Mouse (Mus musculus): ENCODE results near the gene Syt13. TPM values are rescaled to one million over a fixed set of nuclear protein-coding genes. Genes with fewer than 3 reads are reported as not detected.

Gene Syt13
- polyA plus RNA-seq, 1 experiment, result 125 TPM

- Histone ChIP-seq H3K36me3 (ENCODE audit: control insufficient read depth, insufficient read depth) (no peaks in the 10 kb centered on the region), H3K79me3 (ENCODE audit: low read depth) (no peaks in the 10 kb centered on the region), H3K79me2 (ENCODE audit: control insufficient read depth, insufficient read depth) (no peaks in the 10 kb centered on the region), H3K4me3 (ENCODE audit: insufficient read depth, poor library complexity, severe bottlenecking) (no peak overlapping the region), H3ac (ENCODE audit: control insufficient read depth, insufficient read length, low read depth) (no peak overlapping the region), H3K27me3 (ENCODE audit: control insufficient read depth, insufficient read depth, insufficient read length) (no peaks in the 10 kb centered on the region)
- TF ChIP-seq MYOG (IDR thresholded peaks at IDR 0.05; ENCODE audit: control insufficient read depth, extremely low read depth, insufficient read length), result no peak
- no peak for TF ChIP-seq CTCF (IDR thresholded peaks at IDR 0.05; ENCODE audit: control insufficient read depth, insufficient read depth, insufficient read length)
- TF ChIP-seq CEBPB (IDR thresholded peaks at IDR 0.05; ENCODE audit: low read depth), result no peak
- no peak for TF ChIP-seq MYOD1 (IDR thresholded peaks at IDR 0.05; ENCODE audit: control insufficient read depth, insufficient read length, low read depth)
- no peak for TF ChIP-seq MAX (IDR thresholded peaks at IDR 0.05)
- TF ChIP-seq USF1 (IDR thresholded peaks at IDR 0.05; ENCODE audit: low read depth), result no peak
- no peak for TF ChIP-seq FOSL1 (IDR thresholded peaks at IDR 0.05; ENCODE audit: insufficient read depth, low read length, poor library complexity, severe bottlenecking)
Measured at GRCm38 (mm10) chr2:92985171-92985570, 70.3 kb downstream of the Syt13 start.

GRCm38 (mm10) chr2:92985600-92985999, 70.7 kb downstream of the Syt13 start:
- Histone ChIP-seq H3K79me2 (ENCODE audit: control insufficient read depth, insufficient read depth) (no peaks in the 10 kb centered on the region), H3K4me3 (ENCODE audit: insufficient read depth, poor library complexity, severe bottlenecking) (no peak overlapping the region), H3K36me3 (ENCODE audit: control insufficient read depth, insufficient read depth) (no peaks in the 10 kb centered on the region), H3ac (ENCODE audit: control insufficient read depth, insufficient read length, low read depth) (no peak overlapping the region), H3K27me3 (ENCODE audit: control insufficient read depth, insufficient read depth, insufficient read length) (no peaks in the 10 kb centered on the region), H3K79me3 (ENCODE audit: low read depth) (no peaks in the 10 kb centered on the region)
- TF ChIP-seq MYOG (IDR thresholded peaks at IDR 0.05; ENCODE audit: control insufficient read depth, extremely low read depth, insufficient read length), result no peak
- no peak for TF ChIP-seq MAX (IDR thresholded peaks at IDR 0.05)
- TF ChIP-seq CTCF (IDR thresholded peaks at IDR 0.05; ENCODE audit: control insufficient read depth, insufficient read depth, insufficient read length), result no peak
- no peak for TF ChIP-seq USF1 (IDR thresholded peaks at IDR 0.05; ENCODE audit: low read depth)
- TF ChIP-seq FOSL1 (IDR thresholded peaks at IDR 0.05; ENCODE audit: insufficient read depth, low read length, poor library complexity, severe bottlenecking), result no peak
- no peak for TF ChIP-seq CEBPB (IDR thresholded peaks at IDR 0.05; ENCODE audit: low read depth)
- TF ChIP-seq MYOD1 (IDR thresholded peaks at IDR 0.05; ENCODE audit: control insufficient read depth, insufficient read length, low read depth), result no peak

- Histone ChIP-seq H3K79me2 (ENCODE audit: control insufficient read depth, insufficient read depth) (no peaks in the 10 kb centered on the region), H3K79me3 (ENCODE audit: low read depth) (no peaks in the 10 kb centered on the region), H3K27me3 (ENCODE audit: control insufficient read depth, insufficient read depth, insufficient read length) (no peaks in the 10 kb centered on the region), H3ac (ENCODE audit: control insufficient read depth, insufficient read length, low read depth) (no peak overlapping the region), H3K36me3 (ENCODE audit: control insufficient read depth, insufficient read depth) (peaks cover 4% of the 10 kb centered on the region), H3K4me3 (ENCODE audit: insufficient read depth, poor library complexity, severe bottlenecking) (no peak overlapping the region)
- TF ChIP-seq MYOD1 (IDR thresholded peaks at IDR 0.05; ENCODE audit: control insufficient read depth, insufficient read length, low read depth), result no peak
- TF ChIP-seq MYOG (IDR thresholded peaks at IDR 0.05; ENCODE audit: control insufficient read depth, extremely low read depth, insufficient read length), result no peak
- no peak for TF ChIP-seq CEBPB (IDR thresholded peaks at IDR 0.05; ENCODE audit: low read depth)
- no peak for TF ChIP-seq CTCF (IDR thresholded peaks at IDR 0.05; ENCODE audit: control insufficient read depth, insufficient read depth, insufficient read length)
- no peak for TF ChIP-seq MAX (IDR thresholded peaks at IDR 0.05)
- no peak for TF ChIP-seq FOSL1 (IDR thresholded peaks at IDR 0.05; ENCODE audit: insufficient read depth, low read length, poor library complexity, severe bottlenecking)
- TF ChIP-seq USF1 (IDR thresholded peaks at IDR 0.05; ENCODE audit: low read depth), result no peak
Measured at GRCm38 (mm10) chr2:92987108-92987618, 72.3 kb downstream of the Syt13 start.

GRCm38 (mm10) chr2:92987901-92988631, 73.2 kb downstream of the Syt13 start:
- H3K4me3 ChIP-seq (ENCODE audit: insufficient read depth, poor library complexity, severe bottlenecking), result no peak overlapping the region

GRCm38 (mm10) chr2:92989593-92989992, 74.7 kb downstream of the Syt13 start:
- Histone ChIP-seq H3K36me3 (ENCODE audit: control insufficient read depth, insufficient read depth) (peaks cover 4% of the 10 kb centered on the region), H3K79me2 (ENCODE audit: control insufficient read depth, insufficient read depth) (no peaks in the 10 kb centered on the region), H3K4me3 (ENCODE audit: insufficient read depth, poor library complexity, severe bottlenecking) (no peak overlapping the region), H3K27me3 (ENCODE audit: control insufficient read depth, insufficient read depth, insufficient read length) (no peaks in the 10 kb centered on the region), H3K79me3 (ENCODE audit: low read depth) (no peaks in the 10 kb centered on the region), H3ac (ENCODE audit: control insufficient read depth, insufficient read length, low read depth) (no peak overlapping the region)
- no peak for TF ChIP-seq CEBPB (IDR thresholded peaks at IDR 0.05; ENCODE audit: low read depth)
- TF ChIP-seq FOSL1 (IDR thresholded peaks at IDR 0.05; ENCODE audit: insufficient read depth, low read length, poor library complexity, severe bottlenecking), result no peak
- TF ChIP-seq USF1 (IDR thresholded peaks at IDR 0.05; ENCODE audit: low read depth), result no peak
- no peak for TF ChIP-seq CTCF (IDR thresholded peaks at IDR 0.05; ENCODE audit: control insufficient read depth, insufficient read depth, insufficient read length)
- TF ChIP-seq MYOD1 (IDR thresholded peaks at IDR 0.05; ENCODE audit: control insufficient read depth, insufficient read length, low read depth), result no peak
- TF ChIP-seq MAX (IDR thresholded peaks at IDR 0.05), result no peak
- TF ChIP-seq MYOG (IDR thresholded peaks at IDR 0.05; ENCODE audit: control insufficient read depth, extremely low read depth, insufficient read length), result no peak

More at GRCm38 (mm10) chr2:92987901-92988631, 73.2 kb downstream of the Syt13 start:
- Histone ChIP-seq H3K36me3 (ENCODE audit: control insufficient read depth, insufficient read depth) (peaks cover 4% of the 10 kb centered on the region), H3K27me3 (ENCODE audit: control insufficient read depth, insufficient read depth, insufficient read length) (no peaks in the 10 kb centered on the region), H3K79me3 (ENCODE audit: low read depth) (no peaks in the 10 kb centered on the region), H3K79me2 (ENCODE audit: control insufficient read depth, insufficient read depth) (no peaks in the 10 kb centered on the region), H3ac (ENCODE audit: control insufficient read depth, insufficient read length, low read depth) (no peak overlapping the region)
- TF ChIP-seq MAX (IDR thresholded peaks at IDR 0.05) (no peak), FOSL1 (IDR thresholded peaks at IDR 0.05; ENCODE audit: insufficient read depth, low read length, poor library complexity, severe bottlenecking) (no peak), CTCF (IDR thresholded peaks at IDR 0.05; ENCODE audit: control insufficient read depth, insufficient read depth, insufficient read length) (no peak), MYOD1 (IDR thresholded peaks at IDR 0.05; ENCODE audit: control insufficient read depth, insufficient read length, low read depth) (no peak), CEBPB (IDR thresholded peaks at IDR 0.05; ENCODE audit: low read depth) (no peak), MYOG (IDR thresholded peaks at IDR 0.05; ENCODE audit: control insufficient read depth, extremely low read depth, insufficient read length) (no peak), USF1 (IDR thresholded peaks at IDR 0.05; ENCODE audit: low read depth) (no peak)

Data from C2C12 (cell line).